Mouse (Mus musculus): Measurements from ENCODE around the gene Gm10972. TPM values are rescaled to one million over a fixed set of nuclear protein-coding genes. Genes with fewer than 3 reads are reported as not detected.
A peak's percentile ranks its signal among the peaks of the same experiment; 100 is the strongest.

The Gm10972 gene
- polyA plus RNA-seq, 1 experiment: not detected

DNA sequence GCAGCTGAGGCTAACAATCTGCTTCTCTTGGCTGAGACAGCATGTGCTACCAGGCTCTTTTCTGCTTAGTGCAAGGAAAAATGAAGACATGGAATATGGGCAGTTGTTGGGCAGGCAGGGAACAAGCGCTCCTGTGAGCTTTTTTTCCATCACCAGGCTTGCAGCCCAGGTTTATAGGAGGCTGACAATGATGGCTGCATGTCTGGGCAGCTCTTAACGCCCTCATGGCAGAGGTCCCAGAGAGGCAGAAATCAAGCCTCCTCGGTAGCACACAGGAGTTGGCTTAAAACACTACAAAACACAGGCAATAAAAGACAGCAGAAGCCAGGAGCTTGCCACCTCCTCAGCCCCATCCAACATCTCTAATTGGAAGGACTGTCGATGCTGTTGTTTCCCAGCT, 31.6 kb upstream of the Gm10972 start:
- H3K27me3 ChIP-seq (ENCODE audit: control insufficient read depth, insufficient read depth, insufficient read length): no peaks in the 10 kb centered on the region
- TF ChIP-seq MYOG (IDR thresholded peaks at IDR 0.05; ENCODE audit: control insufficient read depth, extremely low read depth, insufficient read length) (no peak), MYOD1 (IDR thresholded peaks at IDR 0.05; ENCODE audit: control insufficient read depth, insufficient read length, low read depth) (no peak)

DNA sequence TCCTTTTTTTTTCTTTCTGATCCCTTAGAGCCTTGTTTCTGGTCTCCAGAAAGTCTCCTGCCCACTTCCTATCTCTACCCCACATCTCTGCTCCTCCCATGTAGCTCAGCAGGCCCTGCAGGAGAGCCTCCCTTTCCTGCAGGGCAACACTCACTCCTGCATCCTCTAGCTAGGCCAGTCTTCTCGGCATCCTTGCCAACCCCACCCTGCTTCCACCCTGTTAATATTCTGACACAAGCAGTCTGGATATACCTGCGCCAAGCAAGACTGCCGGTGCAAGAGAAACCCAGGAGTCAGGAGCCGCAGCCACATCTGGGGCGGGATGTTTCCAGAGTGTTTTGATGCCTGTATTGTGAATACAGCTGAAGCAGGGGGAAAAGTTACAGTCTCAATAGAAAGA, 31.1 kb upstream of the Gm10972 start:
- no peaks in the 10 kb centered on the region for H3K36me3 ChIP-seq (ENCODE audit: control insufficient read depth, insufficient read depth)
- no peaks in the 10 kb centered on the region for H3K27me3 ChIP-seq (ENCODE audit: control insufficient read depth, insufficient read depth, insufficient read length)
- H3K79me3 ChIP-seq (ENCODE audit: low read depth): no peaks in the 10 kb centered on the region
- no peak overlapping the region for H3ac ChIP-seq (ENCODE audit: control insufficient read depth, insufficient read length, low read depth)
- no peaks in the 10 kb centered on the region for H3K79me2 ChIP-seq (ENCODE audit: control insufficient read depth, insufficient read depth)
- TF ChIP-seq MYOD1 (IDR thresholded peaks at IDR 0.05; ENCODE audit: control insufficient read depth, insufficient read length, low read depth): no peak
- TF ChIP-seq FOSL1 (IDR thresholded peaks at IDR 0.05; ENCODE audit: insufficient read depth, low read length, poor library complexity, severe bottlenecking): no peak
- TF ChIP-seq MYOG (IDR thresholded peaks at IDR 0.05; ENCODE audit: control insufficient read depth, extremely low read depth, insufficient read length): no peak
- TF ChIP-seq MAX (IDR thresholded peaks at IDR 0.05): no peak
- TF ChIP-seq USF1 (IDR thresholded peaks at IDR 0.05; ENCODE audit: low read depth): no peak
- TF ChIP-seq CEBPB (IDR thresholded peaks at IDR 0.05; ENCODE audit: low read depth): no peak
- no peak for TF ChIP-seq CTCF (IDR thresholded peaks at IDR 0.05; ENCODE audit: control insufficient read depth, insufficient read depth, insufficient read length)
- H3K4me3 ChIP-seq (ENCODE audit: insufficient read depth, poor library complexity, severe bottlenecking): no peak overlapping the region

More for the DNA sequence above, 31.6 kb upstream of the Gm10972 start:
- Histone ChIP-seq H3ac (ENCODE audit: control insufficient read depth, insufficient read length, low read depth) (no peak overlapping the region), H3K79me2 (ENCODE audit: control insufficient read depth, insufficient read depth) (no peaks in the 10 kb centered on the region), H3K4me3 (ENCODE audit: insufficient read depth, poor library complexity, severe bottlenecking) (no peak overlapping the region), H3K79me3 (ENCODE audit: low read depth) (no peaks in the 10 kb centered on the region), H3K36me3 (ENCODE audit: control insufficient read depth, insufficient read depth) (no peaks in the 10 kb centered on the region)

DNA sequence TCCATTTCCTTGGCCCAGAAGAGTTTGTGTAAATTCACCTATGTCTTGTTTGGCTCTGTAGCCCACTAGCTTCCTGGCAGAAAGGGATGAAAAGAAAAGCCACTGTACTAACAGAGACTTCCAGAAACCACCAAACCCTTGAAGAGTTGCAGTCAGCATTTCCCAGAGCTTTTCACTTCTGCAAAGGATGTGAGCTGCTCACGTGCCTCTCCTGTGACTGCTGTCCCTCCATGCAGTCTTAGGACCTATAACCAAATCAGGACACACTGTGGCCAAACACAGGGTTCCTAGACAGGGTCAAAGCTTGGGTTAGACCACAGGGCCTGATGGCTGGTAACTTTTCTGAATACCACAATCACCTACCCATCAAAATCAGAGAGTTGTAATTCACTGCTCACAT, 30.6 kb upstream of the Gm10972 start:
- Histone ChIP-seq H3K79me2 (ENCODE audit: control insufficient read depth, insufficient read depth) (no peaks in the 10 kb centered on the region), H3K36me3 (ENCODE audit: control insufficient read depth, insufficient read depth) (no peaks in the 10 kb centered on the region), H3K27me3 (ENCODE audit: control insufficient read depth, insufficient read depth, insufficient read length) (no peaks in the 10 kb centered on the region), H3K4me3 (ENCODE audit: insufficient read depth, poor library complexity, severe bottlenecking) (no peak overlapping the region), H3ac (ENCODE audit: control insufficient read depth, insufficient read length, low read depth) (no peak overlapping the region), H3K79me3 (ENCODE audit: low read depth) (no peaks in the 10 kb centered on the region)
- TF ChIP-seq MAX (IDR thresholded peaks at IDR 0.05) (no peak), CTCF (IDR thresholded peaks at IDR 0.05; ENCODE audit: control insufficient read depth, insufficient read depth, insufficient read length) (no peak), CEBPB (IDR thresholded peaks at IDR 0.05; ENCODE audit: low read depth) (no peak)

DNA sequence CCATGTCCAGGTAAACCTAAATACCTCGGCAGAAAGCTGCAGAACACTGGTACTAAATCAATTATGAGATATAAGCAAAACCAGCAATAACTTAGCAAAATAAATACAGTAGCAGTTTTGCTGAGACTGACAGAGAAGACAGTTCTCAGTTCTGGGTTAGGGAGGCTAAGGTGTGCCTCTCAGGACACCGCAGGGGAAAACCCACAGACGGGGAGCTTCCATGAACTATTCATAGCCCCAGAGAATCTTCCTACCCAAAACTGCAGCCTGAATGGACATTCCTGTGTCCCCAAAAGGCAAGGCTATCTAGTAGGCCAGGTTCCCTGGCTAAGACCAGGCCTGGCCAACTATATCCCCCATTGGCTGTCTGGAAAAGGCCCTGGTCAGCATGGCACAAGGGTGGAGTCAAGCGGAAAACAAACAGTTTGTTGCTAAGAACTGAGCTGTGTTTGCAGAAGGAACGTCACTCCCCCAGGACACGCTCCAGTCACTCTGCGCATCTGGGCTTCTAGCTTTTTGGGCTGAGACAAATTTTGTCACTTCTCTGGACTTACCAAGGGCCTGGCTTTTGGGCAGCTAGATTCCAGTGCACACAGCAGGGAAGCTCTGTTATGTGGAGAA, 29.5 kb upstream of the Gm10972 start:
- Histone ChIP-seq H3K79me3 (ENCODE audit: low read depth) (no peaks in the 10 kb centered on the region), H3K36me3 (ENCODE audit: control insufficient read depth, insufficient read depth) (no peaks in the 10 kb centered on the region), H3K27me3 (ENCODE audit: control insufficient read depth, insufficient read depth, insufficient read length) (no peaks in the 10 kb centered on the region), H3K79me2 (ENCODE audit: control insufficient read depth, insufficient read depth) (no peaks in the 10 kb centered on the region), H3K4me3 (ENCODE audit: insufficient read depth, poor library complexity, severe bottlenecking) (no peak overlapping the region), H3ac (ENCODE audit: control insufficient read depth, insufficient read length, low read depth) (no peak overlapping the region)
- no peak for TF ChIP-seq MYOD1 (IDR thresholded peaks at IDR 0.05; ENCODE audit: control insufficient read depth, insufficient read length, low read depth)
- no peak for TF ChIP-seq MAX (IDR thresholded peaks at IDR 0.05)
- no peak for TF ChIP-seq CEBPB (IDR thresholded peaks at IDR 0.05; ENCODE audit: low read depth)
- TF ChIP-seq FOSL1 (IDR thresholded peaks at IDR 0.05; ENCODE audit: insufficient read depth, low read length, poor library complexity, severe bottlenecking): no peak

DNA sequence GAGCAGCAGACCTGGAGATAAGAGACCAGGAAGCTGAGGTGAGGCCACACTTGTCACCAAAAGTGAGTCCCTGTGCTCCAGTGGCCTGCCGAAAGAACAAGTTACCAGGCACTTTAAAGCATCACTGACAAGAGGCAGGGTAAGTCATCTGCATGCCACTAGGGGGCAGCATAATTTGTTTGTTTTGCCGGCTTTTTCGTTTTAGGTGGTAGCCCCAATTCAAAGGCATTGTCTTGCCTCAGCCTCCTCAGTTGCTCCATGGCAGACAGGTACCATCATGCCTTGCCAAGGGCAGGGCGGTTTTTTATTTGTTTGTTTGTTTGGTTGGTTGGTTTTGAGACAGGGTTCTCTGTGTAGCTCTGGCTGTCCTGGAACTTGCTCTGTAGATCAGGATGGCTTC, 26.2 kb upstream of the Gm10972 start:
- H3K79me3 ChIP-seq (ENCODE audit: low read depth): no peaks in the 10 kb centered on the region
- H3ac ChIP-seq (ENCODE audit: control insufficient read depth, insufficient read length, low read depth): no peak overlapping the region
- no peak for TF ChIP-seq MYOG (IDR thresholded peaks at IDR 0.05; ENCODE audit: control insufficient read depth, extremely low read depth, insufficient read length)
- TF ChIP-seq CTCF (IDR thresholded peaks at IDR 0.05; ENCODE audit: control insufficient read depth, insufficient read depth, insufficient read length): peak; percentile 12
- no peaks in the 10 kb centered on the region for H3K27me3 ChIP-seq (ENCODE audit: control insufficient read depth, insufficient read depth, insufficient read length)
- H3K79me2 ChIP-seq (ENCODE audit: control insufficient read depth, insufficient read depth): no peaks in the 10 kb centered on the region
- H3K36me3 ChIP-seq (ENCODE audit: control insufficient read depth, insufficient read depth): no peaks in the 10 kb centered on the region
- no peak overlapping the region for H3K4me3 ChIP-seq (ENCODE audit: insufficient read depth, poor library complexity, severe bottlenecking)

DNA sequence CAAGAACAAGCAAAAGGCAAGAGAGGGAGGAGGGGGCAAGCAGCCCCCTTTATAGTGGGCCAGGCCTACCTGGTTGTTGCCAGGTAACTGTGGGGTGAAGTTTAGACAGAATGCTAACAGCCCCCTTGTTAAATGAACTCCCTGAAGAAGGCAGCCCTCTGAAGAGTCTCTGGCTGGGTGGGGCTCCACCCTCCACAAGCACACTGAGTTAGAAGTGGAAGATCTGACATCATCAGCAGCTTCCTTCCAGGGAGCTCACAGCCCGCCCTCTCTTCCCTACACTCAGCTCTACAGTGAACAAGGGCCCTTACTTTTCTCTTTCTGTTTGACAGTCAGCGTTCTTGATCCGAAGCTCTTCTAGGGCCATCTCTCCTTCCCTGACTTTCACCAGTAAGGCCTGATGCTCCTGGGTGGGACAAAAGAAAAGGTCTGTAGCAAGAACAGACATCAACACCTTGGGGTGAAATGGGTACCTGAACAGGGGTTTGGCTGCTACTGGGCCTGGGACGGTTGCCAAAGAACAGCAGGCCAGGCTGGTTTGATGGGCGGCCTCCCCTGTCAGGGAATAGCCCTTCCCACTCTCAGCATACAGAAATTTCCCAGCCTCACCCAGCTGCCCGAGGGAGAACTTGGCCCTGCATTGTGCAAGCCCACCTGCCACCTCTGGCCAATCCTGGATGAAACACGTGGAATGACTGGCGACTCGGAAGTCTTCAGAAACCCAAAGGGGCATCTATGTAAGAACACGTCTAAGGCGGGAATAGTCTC, 21.0 kb upstream of the Gm10972 start:
- Histone ChIP-seq H3K36me3 (ENCODE audit: control insufficient read depth, insufficient read depth) (peaks cover 5% of the 10 kb centered on the region), H3K79me2 (ENCODE audit: control insufficient read depth, insufficient read depth) (no peaks in the 10 kb centered on the region), H3ac (ENCODE audit: control insufficient read depth, insufficient read length, low read depth) (no peak overlapping the region), H3K79me3 (ENCODE audit: low read depth) (no peaks in the 10 kb centered on the region), H3K27me3 (ENCODE audit: control insufficient read depth, insufficient read depth, insufficient read length) (no peaks in the 10 kb centered on the region), H3K4me3 (ENCODE audit: insufficient read depth, poor library complexity, severe bottlenecking) (no peak overlapping the region)
- TF ChIP-seq FOSL1 (IDR thresholded peaks at IDR 0.05; ENCODE audit: insufficient read depth, low read length, poor library complexity, severe bottlenecking) (no peak), MYOD1 (IDR thresholded peaks at IDR 0.05; ENCODE audit: control insufficient read depth, insufficient read length, low read depth) (no peak), MAX (IDR thresholded peaks at IDR 0.05) (no peak)
